Mouse (Mus musculus) gastrocnemius, adult 8-10 months (tissue): ENCODE data around the gene Fsd1l. TPM values are rescaled to one million over a fixed set of nuclear protein-coding genes. Genes with fewer than 3 reads are reported as not detected.

Source experiments
- DNase-seq, 2 experiments: peaks; one replicate each; pipeline ENCODE4 v3.0.0; 2022; ENCODE audit warnings: low spot score in 2 of 2
- total RNA-seq, 4 experiments: library from RNA; stranded (reverse); gene quantifications; 2 replicates each; pipeline ENCODE4 v1.2.4; 2022

Fsd1l gene
- total RNA-seq, result 10 to 100 TPM in 2 of 4 experiments, 1 to 10 TPM in 2; 8.4 to 10.9 (median 9.8) TPM

GRCm38 (mm10) chr4:53631316-53632010 lies at the start of gene Fsd1l:
Gene Fsd1l (plus strand): TSS chr4:53631471.
- peak; percentile 42 to 65 for DNase-seq

DNA sequence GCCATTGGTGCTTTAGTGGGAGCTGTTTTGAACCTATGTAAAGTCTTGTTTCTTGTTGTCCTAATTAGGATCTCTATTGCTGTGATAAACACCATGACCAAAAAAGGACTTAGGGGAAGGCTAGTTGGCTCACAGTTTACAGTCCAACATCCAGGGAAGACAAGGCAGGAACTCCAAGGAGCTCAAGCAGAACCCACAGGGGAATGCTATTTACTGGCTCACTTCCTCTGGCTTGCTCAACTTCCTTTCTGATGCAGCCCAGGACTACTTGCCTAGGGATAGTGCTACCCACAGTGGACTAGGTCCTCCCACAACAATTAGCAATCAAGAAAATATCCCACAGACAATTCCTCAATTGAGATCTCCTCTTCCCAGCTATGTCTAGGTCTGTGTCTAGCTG lies 43.6 kb upstream of the Fsd1l start:
- no peak for DNase-seq

DNA sequence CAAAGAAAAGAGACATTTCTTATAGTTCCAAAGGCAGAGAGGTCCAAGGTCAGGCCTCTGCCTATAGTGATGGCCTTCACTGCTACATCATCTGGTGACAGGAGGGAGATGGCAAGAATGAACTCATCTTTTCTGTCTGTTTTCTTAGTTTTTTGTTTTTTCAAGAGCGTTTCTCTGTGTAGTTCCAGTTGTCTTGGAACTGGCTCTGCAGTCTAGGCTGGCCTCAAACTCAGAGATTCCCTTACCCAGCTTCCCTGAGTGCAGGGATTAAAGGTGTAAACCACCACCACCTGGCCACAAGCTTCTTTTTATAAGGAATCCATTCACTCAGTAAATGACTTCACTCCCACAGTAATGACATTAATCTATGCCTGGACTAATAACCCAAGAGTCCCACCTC lies 42.3 kb upstream of the Fsd1l start:
- no peak for DNase-seq

- DNase-seq, result no peak
These were observed 41.8 kb upstream of the Fsd1l start for GRCm38 (mm10) chr4:53589466-53589865.

- no peak for DNase-seq
These were observed 41.1 kb upstream of the Fsd1l start for GRCm38 (mm10) chr4:53590163-53590562.

- no peak for DNase-seq
These were observed 40.4 kb upstream of the Fsd1l start for GRCm38 (mm10) chr4:53590691-53591447.

DNA sequence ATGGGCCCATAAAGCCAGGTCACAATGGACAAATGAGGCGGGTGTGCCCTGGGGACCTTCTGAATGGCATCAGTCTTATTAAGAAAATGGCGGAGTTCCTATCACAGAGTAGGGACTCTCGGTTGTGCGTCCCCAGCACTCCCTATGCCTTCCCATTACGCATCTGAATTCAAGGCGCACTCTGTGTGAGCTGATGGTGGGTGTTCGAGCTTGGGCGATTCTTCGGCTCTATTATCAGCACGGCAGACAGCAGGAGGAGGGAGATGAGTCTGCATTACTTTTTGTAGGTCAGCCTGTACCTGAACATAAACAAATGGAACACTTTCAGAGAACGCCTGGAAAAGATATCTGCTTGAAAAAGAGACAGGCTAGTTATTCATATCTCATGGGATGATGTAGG lies 39.7 kb upstream of the Fsd1l start:
- DNase-seq, result no peak

DNA sequence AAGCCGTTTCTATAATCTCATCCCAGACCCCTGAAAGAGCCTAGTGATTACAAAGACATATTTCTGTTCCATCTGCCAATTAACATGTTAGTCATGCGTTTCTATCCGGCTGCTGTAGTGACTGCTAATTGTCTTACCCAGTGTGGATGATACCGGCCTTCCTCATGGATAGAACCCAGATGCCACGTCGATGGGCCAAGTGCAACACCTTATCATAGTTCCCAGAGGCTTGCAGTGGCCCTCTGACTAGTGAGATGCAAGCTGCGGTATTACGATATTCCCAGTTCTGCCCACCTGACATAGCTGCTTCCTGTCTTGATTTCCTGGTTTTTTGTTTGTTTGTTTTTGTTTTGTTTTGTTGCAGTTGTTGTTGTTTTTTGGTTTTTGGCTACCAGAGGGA lies 39.3 kb upstream of the Fsd1l start:
- DNase-seq, result no peak

GRCm38 (mm10) chr4:53592386-53592785 lies 38.9 kb upstream of the Fsd1l start:
- DNase-seq, result no peak

GRCm38 (mm10) chr4:53594204-53594603 lies 37.1 kb upstream of the Fsd1l start:
- peak; percentile 19 to 22 for DNase-seq

DNA sequence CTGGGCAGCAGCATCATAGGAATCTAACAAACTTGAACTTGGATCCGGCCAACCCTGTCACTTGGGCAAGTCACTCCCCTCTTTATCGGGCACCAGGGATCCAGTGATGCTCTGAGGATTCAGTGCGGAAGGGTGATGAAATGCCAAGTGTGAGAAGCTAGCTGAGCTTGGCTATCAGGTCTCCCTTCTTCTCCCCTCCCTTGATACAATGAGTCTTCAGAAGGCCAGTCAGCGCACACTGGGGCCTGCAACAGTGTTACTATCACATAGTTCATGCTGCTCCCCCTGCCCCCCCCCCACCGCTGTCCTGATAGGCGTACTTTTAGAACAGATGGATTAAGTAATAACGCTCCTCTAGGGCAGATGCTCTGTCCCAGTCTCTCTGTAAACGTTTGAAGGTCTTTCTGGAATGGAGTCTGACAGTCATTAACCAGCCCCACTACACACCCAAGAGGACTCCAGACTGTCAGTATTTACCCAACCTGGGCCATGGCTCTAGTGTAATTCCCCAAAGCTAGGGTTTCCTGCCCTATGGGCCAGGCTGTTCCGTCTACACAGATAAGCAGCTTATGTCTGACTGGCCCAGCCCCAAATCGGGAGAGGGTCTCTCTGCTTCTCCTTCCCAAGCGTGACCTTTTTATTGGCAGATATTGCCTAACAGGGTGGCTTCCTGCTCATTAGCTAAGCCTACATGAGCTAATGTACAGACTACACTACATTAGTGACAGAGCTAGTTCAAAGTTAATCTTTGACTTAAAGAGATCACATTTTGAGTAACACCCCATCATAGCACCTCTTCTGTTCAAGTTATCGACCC lies 35.8 kb upstream of the Fsd1l start:
- no peak for DNase-seq

DNA sequence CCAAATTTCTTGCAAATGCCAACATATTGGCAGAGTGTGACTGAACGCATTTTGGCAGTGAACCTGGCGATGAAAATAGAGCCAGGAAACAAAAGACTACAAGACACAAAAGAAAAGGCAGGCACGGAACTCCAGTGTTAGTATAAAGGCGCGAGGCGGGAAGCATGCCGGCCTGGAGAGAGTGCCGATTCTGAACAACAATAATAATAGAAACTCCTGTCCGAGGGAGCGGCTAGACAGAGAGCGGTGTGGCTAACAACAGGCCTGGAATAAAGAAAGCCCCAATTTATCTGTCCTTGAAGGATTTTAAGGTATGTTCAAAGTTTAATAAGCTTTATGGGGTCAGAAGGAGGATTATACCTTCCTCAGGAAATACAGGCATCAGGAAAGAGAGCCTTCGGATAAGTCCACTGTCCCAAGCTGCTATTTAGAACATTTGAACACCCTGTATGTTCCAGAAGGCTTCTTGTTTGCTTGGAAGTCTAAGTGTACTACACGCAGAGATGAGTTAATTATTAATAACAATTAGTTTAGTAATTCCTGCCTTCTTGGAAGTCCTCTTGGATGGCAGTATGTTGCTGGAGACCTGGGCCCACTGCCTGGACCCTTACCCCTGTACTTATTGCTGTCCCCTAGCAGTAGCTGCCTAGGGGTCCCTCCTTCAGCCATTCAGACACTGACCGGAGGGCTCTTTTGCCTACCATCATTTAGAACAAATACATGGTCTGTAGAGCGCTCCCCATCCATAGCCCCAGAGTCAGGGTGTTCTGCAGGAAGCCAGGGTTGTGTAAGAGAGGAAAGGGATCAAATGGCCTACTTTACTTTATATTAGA lies 35.0 kb upstream of the Fsd1l start:
- DNase-seq, result no peak

DNA sequence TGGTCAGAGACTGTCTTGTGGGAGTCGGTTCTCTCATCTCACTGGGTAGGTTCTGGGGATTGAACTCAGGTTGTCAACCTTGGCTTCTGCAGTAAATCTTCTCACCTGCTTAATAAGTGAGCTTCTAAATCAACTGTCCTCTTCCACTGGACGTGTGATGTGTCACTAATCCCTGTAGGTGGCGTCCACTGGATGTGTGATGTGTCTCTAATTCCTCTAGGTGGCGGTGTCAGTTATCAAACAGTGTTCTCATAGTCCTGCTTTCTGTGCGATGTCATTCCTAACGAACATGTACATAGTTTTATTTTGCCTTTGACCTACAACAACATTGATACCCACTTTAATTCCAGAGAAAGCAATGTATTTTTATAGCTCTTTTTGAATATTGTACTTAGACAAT lies 30.8 kb upstream of the Fsd1l start:
- peak in 1 of 2 experiments; percentile 11 for DNase-seq

GRCm38 (mm10) chr4:53614576-53615225 lies 16.6 kb upstream of the Fsd1l start:
- no peak for DNase-seq

- no peak for DNase-seq
These were observed 13.3 kb upstream of the Fsd1l start for GRCm38 (mm10) chr4:53617968-53618367.

- no peak for DNase-seq
These were observed 11.2 kb upstream of the Fsd1l start for GRCm38 (mm10) chr4:53620104-53620503.

DNA sequence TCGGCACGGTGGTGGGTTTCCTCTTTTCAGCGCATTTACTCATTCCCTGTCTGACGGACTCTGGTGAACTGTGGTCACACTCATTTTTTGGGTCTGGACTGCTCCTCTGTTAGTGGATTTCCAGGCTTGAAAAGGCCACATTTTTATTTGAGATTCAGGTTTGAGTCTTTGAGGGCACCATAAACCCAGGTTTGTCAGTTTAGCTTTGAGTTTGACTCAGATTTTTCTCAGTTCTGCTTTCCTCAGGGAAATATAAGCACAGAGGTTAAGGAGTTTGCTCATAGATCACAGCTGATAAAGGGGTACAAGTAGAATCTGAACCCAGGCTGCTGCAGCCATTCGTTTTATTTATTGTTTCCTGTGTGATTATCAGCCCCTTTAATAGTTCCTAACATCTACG lies 10.2 kb upstream of the Fsd1l start:
- DNase-seq, result no peak

GRCm38 (mm10) chr4:53621490-53621889 lies 9.8 kb upstream of the Fsd1l start:
- no peak for DNase-seq

DNA sequence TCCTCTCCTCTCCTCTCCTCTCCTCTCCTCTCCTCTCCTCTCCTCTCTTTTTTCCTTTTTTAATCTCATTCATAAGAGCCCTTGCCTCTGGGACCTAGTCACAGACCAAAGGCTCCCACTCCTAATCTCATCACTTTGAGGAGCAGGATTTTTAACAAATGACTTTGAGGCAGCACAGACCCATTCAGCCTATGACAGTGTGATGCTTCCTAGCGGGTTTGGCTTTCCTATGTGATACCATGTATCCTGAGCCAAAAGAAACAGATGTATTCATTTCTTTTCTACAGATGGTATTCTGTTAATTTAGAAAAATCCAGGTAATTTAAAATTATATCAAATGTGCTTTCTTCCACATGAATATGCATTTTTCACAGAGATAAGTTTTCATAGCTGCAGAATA lies 7.6 kb upstream of the Fsd1l start:
- DNase-seq, result no peak

DNA sequence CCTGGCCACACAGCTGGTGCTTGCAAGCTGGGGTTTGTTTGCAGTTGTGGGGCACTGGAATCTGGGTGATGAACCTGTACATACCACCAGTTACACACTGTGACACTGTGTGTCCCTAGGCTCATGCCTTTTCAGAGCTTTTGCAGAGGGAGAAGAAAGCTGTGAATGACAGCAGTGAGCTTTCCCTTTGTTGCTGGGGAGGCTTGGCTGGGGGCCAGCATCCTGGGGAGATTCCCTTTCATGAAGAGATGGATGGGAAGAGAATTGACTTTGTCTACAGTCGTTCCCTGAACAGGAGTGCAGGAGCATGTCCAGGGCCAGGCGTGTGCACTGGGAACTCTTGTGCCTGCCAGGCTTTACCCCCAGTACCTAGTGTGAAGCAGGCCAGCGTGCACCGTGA lies 6.5 kb upstream of the Fsd1l start:
- DNase-seq, result no peak

DNA sequence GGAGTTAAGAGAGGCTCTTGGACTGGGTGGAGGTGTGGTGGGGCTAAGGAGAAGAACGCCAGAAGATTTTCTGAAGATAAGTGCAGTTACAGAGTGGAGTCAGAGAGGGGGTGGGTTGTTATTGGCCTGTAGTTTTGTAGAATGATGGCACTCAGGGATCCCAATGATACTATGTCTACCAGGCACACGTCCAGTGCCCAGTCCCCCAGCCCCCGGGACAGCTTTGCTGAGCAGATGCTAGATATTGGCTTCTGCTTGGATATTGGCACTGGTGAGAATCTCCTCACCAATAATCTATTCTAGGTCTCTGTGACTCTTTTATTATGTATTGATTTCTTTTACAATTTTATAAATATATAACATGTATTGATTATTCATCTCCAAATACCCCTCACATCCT lies 6.0 kb upstream of the Fsd1l start:
- no peak for DNase-seq
